Mouse (Mus musculus): ENCODE results near the gene Ntn5.

Ntn5 gene

DNA sequence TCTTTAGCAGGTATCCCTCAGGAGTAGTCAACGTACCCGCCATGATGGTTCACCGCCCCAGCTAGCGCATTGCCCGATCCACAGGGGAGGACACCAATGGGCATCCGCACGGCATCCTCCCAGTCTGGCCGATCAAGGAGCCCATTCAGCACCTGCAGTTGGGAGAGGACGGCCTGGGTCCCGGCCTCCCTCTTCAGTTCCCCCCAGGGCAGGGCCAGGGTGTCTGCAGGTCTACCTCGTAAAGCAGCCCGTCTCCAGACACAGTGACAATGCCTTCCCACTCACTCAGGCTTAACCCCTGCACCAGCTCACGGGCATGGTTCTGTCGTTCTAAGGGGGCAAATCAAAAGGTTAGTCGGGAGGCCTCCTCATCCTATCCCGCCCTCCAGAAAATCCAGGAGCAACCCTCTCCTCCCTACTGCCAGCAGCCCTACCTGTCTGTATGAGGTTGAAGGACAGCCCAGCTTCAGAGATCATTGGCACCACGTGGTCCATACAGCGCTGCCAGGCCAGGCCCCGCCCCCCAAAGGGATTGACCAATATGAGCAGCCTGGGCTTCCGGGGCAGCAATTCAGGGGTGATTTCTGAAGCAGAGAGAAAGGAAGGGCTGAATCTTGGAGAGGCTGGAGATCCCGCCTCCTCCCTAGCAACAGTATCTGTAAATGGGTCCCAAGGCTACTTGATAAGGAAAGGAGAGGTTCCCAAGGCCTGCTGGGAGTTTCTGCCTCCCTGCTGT lies 28.4 kb downstream of the Ntn5 start:
- in situ Hi-C loops (cut with MboI, MseI): no loop called here

DNA sequence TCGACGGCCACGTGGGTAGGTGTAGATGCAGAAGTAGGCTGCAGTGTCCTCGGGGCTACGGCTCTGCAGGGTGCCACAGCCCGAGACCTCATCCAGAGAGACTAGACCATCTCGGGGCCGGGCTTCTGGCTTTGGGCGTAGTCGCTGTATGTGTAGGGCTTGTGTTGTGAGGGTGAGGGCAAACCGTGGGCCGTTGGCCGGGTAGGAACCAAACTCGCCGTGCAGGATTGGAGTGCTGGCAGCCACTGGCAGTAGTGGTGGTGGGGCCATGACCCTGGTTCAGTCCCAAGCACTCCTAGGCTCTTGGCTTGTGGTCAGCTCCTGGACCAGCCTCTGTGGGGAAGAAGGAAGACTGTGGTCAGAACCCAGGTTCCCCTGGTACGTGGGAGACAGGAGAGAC lies 29.6 kb downstream of the Ntn5 start:
- in situ Hi-C loops (cut with MboI, MseI): no loop called here

DNA sequence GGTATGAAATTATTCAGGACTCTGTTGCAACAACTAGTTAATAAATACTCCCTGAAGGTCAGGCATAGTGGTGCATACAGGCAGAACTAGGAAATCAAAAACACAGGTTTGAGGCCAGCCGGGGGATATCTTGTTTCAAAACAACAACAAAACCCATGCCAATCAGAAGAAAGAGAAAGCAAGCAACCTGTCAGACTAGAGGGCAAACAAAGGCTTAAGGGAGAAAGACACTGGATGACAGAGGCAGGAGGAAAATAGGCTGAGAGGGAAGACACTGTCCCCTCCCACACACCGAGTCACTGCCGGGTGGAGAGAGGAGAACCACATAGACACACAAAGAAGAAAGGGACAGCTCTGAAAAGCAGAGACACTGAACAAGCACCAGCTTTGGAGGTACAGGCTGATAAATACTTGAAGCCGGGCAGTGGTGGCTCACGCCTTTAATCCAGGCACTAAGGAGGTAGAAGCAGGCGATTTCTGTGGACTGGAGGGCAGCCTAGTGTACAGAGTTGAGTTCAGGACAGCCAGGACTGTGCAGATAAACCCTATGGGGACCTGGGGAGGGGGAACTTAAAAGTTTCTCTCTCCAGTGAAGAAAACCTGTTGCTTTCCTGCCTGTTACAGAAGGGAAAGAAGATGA lies 30.2 kb downstream of the Ntn5 start:
- in situ Hi-C loops (cut with MboI, MseI): no loop called here

DNA sequence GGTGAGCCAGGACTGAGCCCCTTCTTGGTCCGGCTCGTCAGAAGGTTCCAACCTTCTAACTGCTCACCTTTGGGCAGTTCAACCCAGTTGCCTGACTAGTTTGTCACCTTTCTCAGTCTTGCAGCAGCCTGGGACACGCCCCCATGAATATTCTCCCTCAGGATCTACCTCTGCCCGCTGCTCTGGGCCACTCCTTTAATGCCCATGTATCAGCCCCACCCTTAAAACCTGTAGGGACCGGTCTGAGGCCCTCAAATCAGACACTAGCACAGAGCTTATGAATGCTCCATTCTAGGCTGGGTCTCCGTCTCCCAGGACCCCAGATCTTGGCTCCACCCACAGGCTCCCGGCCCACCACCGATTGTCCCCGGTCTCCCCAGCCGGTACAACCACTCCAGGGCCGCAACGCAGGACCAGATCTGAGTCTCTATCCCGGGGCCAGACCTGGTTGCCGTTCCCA lies 30.8 kb downstream of the Ntn5 start:
- in situ Hi-C loops (cut with MboI, MseI): no loop called here

DNA sequence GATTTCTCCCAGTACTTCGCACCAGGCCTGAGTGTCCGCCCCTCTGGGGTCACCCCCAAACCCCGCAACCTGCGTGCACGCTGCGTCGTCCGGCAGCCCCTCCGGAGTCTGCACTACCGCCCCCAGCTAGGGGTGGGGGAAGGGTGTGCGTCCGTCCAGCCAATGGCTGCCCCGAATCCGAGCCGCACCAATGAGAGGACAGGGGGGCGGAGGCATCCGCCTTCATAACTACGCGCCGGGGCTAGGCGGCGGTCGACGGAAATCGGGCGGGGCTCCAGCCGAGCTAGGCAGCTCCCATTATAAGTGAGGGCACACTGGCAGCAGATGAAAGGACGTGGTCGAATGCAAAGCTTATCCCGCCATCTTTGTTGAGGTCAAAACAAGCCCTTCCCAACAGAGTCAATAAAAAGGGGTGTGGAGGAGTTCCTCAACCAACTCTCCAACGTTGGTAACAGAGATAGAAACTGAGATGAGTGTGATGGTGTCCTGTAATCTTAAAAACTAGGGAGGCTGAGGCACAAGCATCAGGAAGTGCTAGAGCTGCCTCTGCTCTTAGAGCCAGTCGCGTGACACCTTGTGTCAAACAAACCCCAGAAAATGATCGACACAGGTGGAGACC lies 31.4 kb downstream of the Ntn5 start, which contains the start of gene Rpl18:
TSS of gene Rpl18 (plus strand) at position 368 of the 619 bp plus-strand sequence.
- in situ Hi-C loops (cut with MboI, MseI): no loop called here

DNA sequence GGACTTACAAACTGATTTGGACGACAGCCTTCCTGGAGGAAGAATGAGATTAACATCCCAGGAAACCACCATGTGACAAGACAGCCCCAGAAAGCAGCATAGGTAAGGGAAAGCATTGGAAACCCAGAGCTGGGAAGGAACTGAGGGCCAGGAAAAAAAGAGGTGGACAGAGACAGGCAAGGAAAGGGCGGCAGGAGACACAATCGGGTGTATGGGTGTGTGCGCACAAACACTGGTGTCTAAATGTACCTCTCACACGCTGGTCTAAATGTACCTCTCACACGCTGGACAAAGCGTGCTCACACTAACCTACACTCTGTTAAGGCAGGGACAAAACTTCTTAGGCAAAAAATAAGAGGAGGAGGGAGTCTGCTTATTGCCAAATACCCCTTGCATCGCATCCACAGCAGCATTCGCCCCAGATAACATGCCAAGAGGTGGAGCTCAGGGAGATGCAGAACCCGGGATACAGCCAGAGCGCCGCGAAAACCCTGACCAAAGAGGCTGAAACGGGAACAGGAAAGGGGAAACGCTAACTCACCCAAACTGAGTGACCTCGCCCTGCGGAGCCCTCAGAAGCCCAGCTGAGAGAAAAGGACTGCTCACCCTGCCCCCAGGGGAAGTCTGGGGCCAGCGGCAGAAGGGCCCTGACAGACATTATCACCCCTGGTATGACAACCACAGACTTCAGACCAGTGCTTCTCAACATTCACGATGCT lies 32.1 kb downstream of the Ntn5 start:
- in situ Hi-C loops (cut with MboI, MseI): no loop called here

DNA sequence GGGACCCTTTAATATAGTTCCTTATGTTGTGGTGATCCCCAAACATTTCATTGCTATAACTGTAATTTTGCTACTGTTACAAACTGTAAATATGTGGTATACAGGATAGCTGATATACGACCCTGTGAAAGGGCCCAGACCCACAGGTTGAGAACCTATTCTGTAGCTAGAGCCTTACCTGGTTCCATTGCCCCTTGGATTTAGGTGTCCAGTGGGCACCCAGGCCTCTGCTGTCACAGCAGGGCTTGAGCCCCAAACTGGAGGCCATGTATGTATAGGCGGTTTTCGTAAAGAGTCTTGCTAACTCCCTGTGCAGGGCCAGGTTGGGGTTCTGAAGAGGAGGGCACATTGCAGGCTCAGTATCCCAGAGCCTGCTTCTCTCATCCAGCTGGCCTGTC lies 32.6 kb downstream of the Ntn5 start:
- in situ Hi-C loops (cut with MboI, MseI): no loop called here

DNA sequence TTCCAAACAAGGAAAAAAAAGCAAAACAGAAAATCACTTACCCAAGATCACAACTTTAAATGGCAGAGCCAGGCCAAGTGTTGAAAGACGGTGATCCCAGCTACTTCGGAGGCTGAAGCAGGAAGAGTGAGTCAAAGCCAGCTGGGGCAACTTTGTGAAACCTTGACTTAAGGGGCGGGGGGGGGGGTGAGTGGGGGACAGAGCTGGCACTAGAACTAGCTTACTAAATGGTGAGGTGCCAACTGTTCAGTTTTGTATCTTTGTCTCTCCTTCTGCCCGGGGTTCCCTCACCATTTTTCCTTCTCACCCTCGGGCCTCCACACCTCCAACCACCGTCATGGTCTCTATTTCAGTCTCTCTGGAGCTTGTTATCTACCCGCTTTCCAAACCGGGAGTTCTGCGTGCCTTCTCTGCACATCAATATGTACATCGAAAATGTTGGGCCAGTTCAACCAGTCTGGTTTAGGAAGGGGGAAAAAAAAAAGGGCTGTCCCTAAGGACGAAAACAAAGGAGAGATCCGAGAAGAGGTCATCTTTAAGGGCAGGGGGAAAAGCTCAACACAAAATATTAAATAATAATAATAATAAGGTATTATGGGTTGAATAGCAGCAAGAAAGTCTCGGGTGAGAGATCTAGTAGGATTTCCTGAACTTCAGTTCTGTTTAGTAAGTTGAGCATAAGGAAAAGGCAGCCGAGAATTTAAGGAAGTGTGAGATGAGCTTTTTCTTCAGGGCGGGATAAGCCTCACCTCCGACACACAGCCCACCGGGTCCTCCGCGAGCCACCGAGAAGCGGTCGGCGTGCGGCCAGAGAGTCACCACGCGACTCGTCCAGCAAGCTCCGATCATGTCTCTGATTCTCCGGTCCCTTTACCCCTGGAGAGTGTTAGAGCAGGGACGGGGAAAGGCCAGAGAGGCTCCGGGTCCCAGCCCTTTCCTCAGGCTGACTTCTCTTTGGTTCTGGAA lies 33.4 kb downstream of the Ntn5 start:
- in situ Hi-C loops (cut with MboI, MseI): no loop called here

DNA sequence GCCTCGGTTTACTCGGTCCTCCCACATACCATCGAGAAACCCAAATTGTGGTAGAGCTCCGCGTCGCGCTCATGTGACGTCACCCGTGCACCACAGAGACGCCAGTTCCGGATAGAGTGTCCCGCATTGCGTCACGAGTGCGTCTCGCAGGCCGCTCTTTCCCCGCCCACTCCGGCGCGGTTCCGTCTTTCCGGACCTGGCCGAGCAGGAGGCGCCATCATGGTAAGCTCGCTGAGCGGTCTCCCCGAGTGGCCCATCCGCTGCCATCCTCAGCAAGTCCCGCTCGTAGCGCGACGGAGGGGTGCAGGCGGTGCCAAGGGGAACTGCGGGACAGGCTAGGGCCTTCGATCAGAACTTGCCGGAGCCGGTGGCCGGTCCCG lies 34.1 kb downstream of the Ntn5 start, which contains the start of gene Sphk2:
TSS of gene Sphk2 (minus strand) at position 85 of the 380 bp plus-strand sequence.
- in situ Hi-C loops (cut with MboI, MseI): no loop called here

DNA sequence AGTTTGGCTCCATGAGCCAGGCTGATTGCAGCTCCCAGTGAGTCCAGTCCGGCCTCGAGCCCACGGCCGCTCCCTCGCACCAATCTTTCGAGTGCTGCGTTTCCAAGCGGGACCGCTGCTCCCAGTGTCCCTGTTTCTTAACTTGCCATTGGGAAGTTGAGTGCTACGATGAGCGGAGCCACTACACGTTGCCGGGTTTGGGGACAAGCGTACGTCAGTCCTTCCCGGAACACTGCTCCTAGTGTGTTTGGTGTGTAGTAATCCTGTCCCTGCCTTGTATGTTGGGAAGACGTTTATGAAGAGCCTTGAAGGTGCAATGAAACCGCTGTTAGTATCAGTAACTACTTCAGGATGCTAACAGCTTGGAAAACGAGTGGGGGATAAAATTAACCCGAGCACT lies 34.5 kb downstream of the Ntn5 start:
- in situ Hi-C loops (cut with MboI, MseI): no loop called here

DNA sequence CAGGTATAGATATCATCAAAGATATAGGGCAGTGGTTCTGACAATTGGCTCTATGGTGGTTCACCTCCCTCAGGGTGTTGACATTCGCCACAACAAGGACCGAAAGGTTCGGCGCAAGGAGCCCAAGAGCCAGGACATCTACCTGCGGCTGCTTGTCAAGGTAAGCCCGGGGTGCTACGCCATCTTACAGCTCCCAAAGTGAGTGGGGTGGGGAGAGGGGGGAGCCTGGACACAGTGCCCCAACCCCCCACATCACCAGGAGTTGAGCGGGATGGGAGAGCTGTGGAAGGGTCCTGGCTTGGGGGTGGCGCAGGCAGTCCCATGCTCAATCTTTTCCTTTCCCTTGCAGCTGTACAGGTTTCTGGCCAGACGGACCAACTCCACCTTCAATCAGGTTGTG lies 35.4 kb downstream of the Ntn5 start:
- in situ Hi-C loops (cut with MboI, MseI): no loop called here

DNA sequence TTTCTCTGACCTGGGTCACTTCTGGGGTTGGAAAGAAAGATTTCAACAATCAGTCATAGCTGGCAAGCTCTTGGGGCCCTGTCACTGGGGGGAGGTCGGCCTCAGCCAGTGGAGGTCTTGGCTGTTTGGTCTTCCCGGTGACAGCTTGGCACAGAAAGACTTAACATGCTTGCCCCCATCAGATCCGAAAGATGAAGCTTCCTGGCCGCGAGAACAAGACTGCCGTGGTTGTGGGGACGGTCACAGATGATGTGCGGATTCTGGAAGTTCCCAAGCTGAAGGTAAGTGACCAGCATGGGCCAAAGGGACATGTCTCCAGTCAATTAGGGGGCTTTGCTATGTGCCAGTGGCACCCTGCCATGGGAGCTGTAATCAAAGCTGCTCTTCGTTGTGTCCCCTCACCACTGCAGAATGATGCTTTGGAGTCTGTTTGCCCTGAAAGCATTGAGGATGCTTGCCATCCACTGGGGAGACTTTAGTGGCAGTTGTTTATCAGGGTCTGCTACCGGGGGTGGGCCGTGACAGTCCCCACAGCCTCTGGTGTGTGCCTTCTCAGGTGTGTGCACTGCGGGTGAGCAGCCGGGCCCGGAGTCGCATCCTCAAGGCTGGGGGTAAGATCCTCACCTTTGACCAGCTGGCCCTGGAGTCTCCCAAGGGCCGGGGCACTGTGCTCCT lies 36.1 kb downstream of the Ntn5 start:
- in situ Hi-C loops (cut with MboI, MseI): no loop called here

DNA sequence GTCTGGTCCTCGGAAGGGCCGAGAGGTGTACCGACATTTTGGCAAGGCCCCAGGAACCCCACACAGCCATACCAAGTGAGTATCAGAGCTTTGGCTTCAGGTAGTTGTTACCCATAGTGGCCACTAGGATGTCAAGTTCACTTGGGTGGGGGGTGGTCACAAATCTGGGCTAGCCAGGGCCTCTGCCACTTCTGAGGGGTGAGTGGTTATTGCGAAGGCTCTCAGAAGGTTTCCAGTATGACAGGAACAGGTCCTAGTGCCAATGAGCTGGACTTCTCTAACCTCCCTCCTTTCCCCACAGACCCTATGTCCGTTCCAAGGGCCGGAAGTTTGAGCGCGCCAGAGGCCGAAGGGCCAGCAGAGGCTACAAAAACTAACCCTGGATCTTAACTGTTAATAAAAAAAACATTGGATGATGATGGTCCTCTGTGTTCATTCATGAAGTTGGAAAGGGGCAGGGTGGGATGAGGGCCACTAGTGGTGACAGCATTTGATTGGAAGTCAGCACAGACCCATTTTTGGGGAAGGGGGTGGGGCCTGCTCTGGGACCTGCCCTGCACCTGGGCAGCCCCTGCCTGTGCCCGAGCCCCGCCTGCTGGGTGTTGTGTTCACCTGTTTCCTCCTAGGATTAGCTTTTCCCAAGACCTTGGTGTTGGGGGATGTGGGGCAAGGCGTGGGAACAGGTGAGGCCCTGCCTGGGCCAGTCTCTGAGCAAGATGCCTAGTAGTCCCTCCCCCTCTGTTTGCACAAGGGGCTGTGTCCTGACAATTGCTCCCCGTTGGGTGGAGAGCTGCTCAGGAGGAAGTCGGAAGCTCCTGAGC lies 36.8 kb downstream of the Ntn5 start, which contains the start of gene Fam83e:
TSS of gene Fam83e (plus strand) at position 800 of the 821 bp plus-strand sequence.
- in situ Hi-C loops (cut with MboI, MseI): no loop called here

DNA sequence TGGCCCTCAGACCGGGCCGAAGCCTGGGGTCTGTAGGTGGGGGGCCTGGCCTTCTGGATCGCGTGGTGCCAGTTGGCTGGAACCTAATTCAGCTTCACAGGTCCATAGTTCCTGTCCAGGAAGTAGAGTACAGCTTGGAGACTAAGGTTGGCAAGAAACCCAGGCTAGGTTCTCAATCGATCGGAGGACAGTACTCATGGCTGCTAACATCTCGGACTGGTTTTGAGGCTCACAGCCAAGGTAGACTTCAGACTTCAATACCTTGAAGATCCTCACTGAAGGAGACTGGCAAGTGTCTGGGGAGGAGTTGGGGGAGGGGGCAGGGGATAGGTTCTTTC lies 37.4 kb downstream of the Ntn5 start:
- in situ Hi-C loops (cut with MboI, MseI): no loop called here

DNA sequence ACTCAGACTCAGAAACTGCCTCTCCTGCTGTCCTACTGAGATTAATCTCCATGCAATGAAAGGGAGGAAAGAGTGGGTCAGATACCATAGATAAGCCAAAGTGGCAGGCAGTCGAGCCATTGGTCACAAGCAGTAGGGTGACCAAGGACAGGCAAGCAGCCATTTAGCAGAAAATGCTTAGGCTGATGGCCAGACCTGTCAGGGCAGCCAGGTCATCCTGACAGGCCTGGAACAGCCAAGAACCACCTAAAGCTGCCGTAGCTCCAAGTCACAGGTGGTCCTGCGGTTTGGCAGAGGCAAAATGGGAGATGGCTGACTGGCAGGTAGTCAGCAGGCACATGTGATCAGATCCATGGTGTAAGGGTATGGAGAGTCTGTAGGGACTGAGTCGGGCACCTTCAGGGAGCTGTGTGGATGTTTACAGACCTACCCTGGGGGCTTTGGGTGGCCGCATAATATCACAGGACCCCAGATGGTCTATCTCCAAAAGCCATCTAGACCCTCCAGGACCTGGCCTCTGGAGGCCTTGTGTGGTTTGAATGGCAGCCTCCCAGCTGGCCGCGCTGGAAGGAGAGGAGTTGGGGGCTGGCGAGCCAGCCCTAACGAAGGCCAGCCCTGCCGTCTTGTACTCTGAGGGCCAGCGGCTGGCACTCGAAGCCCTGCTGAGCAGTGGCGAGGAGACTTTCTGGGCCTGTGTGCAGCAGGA lies 38.0 kb downstream of the Ntn5 start:
- in situ Hi-C loops (cut with MboI, MseI): no loop called here

DNA sequence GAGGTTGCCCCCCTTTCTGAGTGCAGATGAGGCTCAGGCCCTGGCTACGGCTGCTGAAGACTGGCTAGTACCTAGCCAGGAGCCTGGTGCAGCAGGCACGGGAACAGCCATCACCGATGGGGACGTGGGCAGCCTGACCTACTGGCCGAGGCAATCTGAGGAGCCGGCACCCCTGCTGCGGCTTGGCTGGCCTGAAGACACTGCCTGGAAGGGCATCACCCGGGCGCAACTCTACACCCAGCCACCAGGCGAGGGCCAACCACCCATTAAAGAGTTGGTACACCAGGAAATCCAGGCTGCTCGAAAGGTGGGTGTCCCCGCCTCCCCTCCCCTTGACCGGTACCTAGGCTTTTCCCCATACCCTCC lies 38.5 kb downstream of the Ntn5 start:
- in situ Hi-C loops (cut with MboI, MseI): no loop called here

DNA sequence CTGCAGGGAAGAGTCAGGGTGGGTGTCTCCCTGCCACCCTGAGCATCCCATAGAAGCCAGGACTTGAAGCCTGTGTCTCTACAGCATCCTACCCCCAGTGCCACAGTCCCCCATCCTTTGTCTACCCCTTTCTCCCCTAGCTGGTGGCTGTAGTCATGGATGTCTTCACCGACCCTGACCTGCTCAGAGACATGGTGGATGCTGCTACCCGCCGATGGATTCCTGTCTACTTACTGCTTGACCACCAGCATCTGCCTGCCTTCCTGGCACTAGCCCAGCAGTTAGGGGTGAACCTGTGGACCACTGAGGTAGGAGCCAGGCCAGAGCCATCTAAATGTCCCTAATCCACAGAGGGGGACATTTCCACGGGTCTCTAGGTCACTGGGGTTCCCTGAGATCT lies 39.5 kb downstream of the Ntn5 start:
- in situ Hi-C loops (cut with MboI, MseI): no loop called here

DNA sequence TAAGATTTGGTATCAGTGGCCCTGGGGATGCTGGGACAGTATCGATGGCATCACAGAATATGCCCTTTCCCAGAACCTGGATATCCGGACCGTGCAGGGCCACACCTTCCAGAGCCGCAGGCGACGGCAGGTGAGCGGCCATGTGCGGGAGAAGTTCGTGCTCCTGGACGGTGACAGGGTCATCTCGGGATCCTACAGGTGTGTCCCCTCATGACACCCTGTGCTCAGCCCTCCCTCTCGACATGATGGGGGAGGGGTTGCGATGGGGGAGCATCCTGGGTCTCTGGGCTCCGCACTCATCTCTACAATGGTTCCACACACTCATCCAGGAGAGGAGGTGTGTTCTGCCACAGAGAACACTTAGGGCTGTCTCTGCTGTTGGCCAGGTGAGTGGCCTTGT lies 40.0 kb downstream of the Ntn5 start:
- in situ Hi-C loops (cut with MboI, MseI): no loop called here

DNA sequence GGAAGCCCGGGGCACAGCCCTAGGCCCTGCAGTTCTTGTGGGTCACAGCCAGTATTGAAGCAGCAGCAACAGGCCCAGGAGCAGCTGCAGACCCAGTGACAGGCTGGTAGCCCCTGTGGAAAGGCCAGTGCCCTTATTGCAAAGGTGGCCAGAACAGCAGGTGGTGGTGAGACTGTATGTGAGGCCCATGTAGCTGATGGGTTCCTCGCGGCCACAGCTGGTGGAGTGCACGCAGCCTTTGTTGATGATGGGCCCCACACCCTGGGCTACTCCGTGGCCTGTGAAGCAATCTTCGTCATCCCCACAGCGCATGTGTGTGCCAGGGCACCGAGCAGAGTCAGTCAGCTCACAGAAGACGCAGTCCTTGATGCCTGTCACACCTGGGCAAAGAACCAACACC lies 41.3 kb downstream of the Ntn5 start:
- in situ Hi-C loops (cut with MboI, MseI): no loop called here

Data from T-helper 2 cell (primary cell).